Mouse (Mus musculus) cerebellum, adult 2 months (tissue): ENCODE measurements around the gene Slc25a13.
"Not testable (repeated sequence)": the region's sequence is repeated elsewhere in the genome, so short reads cannot be mapped to it uniquely, and the experiment has no call there.

Source experiments
- CTCF ChIP-seq: fragments of 200-500 bp; IDR thresholded peaks from 2 replicates; pipeline ENCODE4 v1.5.1; 2011; ENCODE audit warnings: low read depth, mild to moderate bottlenecking, control low read depth, low read length, moderate library complexity, borderline replicate concordance; ENCODE audit not compliant: insufficient read depth
- POLR2A ChIP-seq: fragments of 200-500 bp; IDR thresholded peaks from 2 replicates; pipeline ENCODE4 v1.6.1; 2011; ENCODE audit warnings: low read length, control low read depth, borderline replicate concordance; ENCODE audit not compliant: insufficient read depth

DNA sequence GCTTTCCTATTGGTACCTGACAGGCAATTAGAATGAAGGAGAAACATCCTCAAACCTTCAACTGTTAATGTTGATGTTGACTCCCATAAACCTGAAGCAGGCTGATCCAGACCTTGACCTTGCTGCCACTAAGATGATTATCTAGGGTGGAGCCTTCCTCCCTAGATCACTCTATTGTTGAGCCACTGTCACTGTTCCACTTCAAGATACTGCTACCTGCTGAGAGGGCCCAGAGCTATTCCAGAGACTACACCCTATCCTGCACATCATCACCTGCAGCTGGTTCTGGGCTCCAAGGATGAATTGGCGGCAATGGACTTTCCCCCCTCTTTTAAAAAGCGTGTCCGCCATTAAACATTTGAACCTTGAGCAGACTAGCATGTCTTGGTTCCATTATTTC, 18.9 kb downstream of the Slc25a13 start:
- not testable (repeated sequence) for TF ChIP-seq CTCF, POLR2A
